Mouse (Mus musculus): ENCODE measurements around the gene Rab4a. TPM values are rescaled to one million over a fixed set of nuclear protein-coding genes. Genes with fewer than 3 reads are reported as not detected.

Rab4a gene
- polyA plus RNA-seq, 1 experiment from 2014 or later, result 32.1 TPM

- H3K36me3 ChIP-seq (ENCODE audit: insufficient read depth, low read length), result no peaks in the 10 kb centered on the region
- 42% methylated on average over 4 of the region's 4 CpGs for WGBS
- no peak overlapping the region for H3K9ac ChIP-seq (replicated peaks; ENCODE audit: low read depth)
- no peak overlapping the region for H3K27ac ChIP-seq (ENCODE audit: low read length)
- peaks cover 8% of the 10 kb centered on the region; the same call in 1 of the 2 replicates for H3K4me1 ChIP-seq (ENCODE audit: insufficient read depth, low read depth, low read length)
- no peak for TF ChIP-seq EP300 (IDR thresholded peaks at IDR 0.05)
- TF ChIP-seq CTCF (IDR thresholded peaks at IDR 0.05), result no peak
- no peaks in the 10 kb centered on the region for H3K27me3 ChIP-seq (replicated peaks; ENCODE audit: insufficient read depth, low read length)
- H3K9me3 ChIP-seq (ENCODE audit: low read length), result no peaks in the 10 kb centered on the region
- no peak overlapping the region for H3K4me3 ChIP-seq (ENCODE audit: low read depth, low read length)
- DNase-seq (ENCODE audit: low spot score), result no peak
- H3K4me2 ChIP-seq (replicated peaks; ENCODE audit: low read depth, low read length), result no peak overlapping the region
- no peak for ATAC-seq
Measured at GRCm38 (mm10) chr8:123761883-123762270, 43.9 kb upstream of the Rab4a start.

GRCm38 (mm10) chr8:123763355-123763754, 42.4 kb upstream of the Rab4a start:
- ATAC-seq (peak; percentile 78), DNase-seq (ENCODE audit: low spot score) (peak; percentile 96)
- peaks cover 8% of the 10 kb centered on the region; the same call in 1 of the 2 replicates for H3K4me1 ChIP-seq (ENCODE audit: insufficient read depth, low read depth, low read length)
- 16% methylated on average over 7 of the region's 7 CpGs for WGBS
- TF ChIP-seq EP300 (IDR thresholded peaks at IDR 0.05) (peak; percentile 74), CTCF (IDR thresholded peaks at IDR 0.05) (no peak)
- peak overlapping the region; percentile 47 for H3K27ac ChIP-seq (ENCODE audit: low read length)
- no peak overlapping the region for H3K4me2 ChIP-seq (replicated peaks; ENCODE audit: low read depth, low read length)
- H3K9ac ChIP-seq (replicated peaks; ENCODE audit: low read depth), result no peak overlapping the region
- no peaks in the 10 kb centered on the region for H3K9me3 ChIP-seq (ENCODE audit: low read length)
- H3K4me3 ChIP-seq (ENCODE audit: low read depth, low read length), result no peak overlapping the region
- H3K27me3 ChIP-seq (replicated peaks; ENCODE audit: insufficient read depth, low read length), result no peaks in the 10 kb centered on the region
- H3K36me3 ChIP-seq (ENCODE audit: insufficient read depth, low read length), result no peaks in the 10 kb centered on the region

- TF ChIP-seq EP300 (IDR thresholded peaks at IDR 0.05), result no peak
- TF ChIP-seq CTCF (IDR thresholded peaks at IDR 0.05), result peak; percentile 51
- Histone ChIP-seq H3K4me3 (ENCODE audit: low read depth, low read length) (no peak overlapping the region), H3K9ac (replicated peaks; ENCODE audit: low read depth) (no peak overlapping the region), H3K27me3 (replicated peaks; ENCODE audit: insufficient read depth, low read length) (no peaks in the 10 kb centered on the region), H3K4me1 (ENCODE audit: insufficient read depth, low read depth, low read length) (peaks cover 8% of the 10 kb centered on the region; the same call in 1 of the 2 replicates), H3K36me3 (ENCODE audit: insufficient read depth, low read length) (no peaks in the 10 kb centered on the region), H3K9me3 (ENCODE audit: low read length) (no peaks in the 10 kb centered on the region), H3K27ac (ENCODE audit: low read length) (no peak overlapping the region), H3K4me2 (replicated peaks; ENCODE audit: low read depth, low read length) (no peak overlapping the region)
- 39% methylated on average over 4 of the region's 4 CpGs for WGBS
- ATAC-seq (no peak), DNase-seq (ENCODE audit: low spot score) (no peak)
Measured at GRCm38 (mm10) chr8:123764671-123765070, 41.1 kb upstream of the Rab4a start.

GRCm38 (mm10) chr8:123766516-123766915, 39.3 kb upstream of the Rab4a start:
- 86% methylated on average over 4 of the region's 4 CpGs for WGBS
- no peak for ATAC-seq

GRCm38 (mm10) chr8:123767874-123768273, 37.9 kb upstream of the Rab4a start:
- Histone ChIP-seq H3K9me3 (ENCODE audit: low read length) (no peaks in the 10 kb centered on the region), H3K9ac (replicated peaks; ENCODE audit: low read depth) (no peak overlapping the region), H3K27me3 (replicated peaks; ENCODE audit: insufficient read depth, low read length) (no peaks in the 10 kb centered on the region), H3K27ac (ENCODE audit: low read length) (no peak overlapping the region), H3K4me2 (replicated peaks; ENCODE audit: low read depth, low read length) (no peak overlapping the region), H3K36me3 (ENCODE audit: insufficient read depth, low read length) (no peaks in the 10 kb centered on the region), H3K4me1 (ENCODE audit: insufficient read depth, low read depth, low read length) (peaks cover 4% of the 10 kb centered on the region; the same call in 1 of the 2 replicates), H3K4me3 (ENCODE audit: low read depth, low read length) (no peak overlapping the region)
- DNase-seq (ENCODE audit: low spot score), result no peak
- 77% methylated on average over 8 of the region's 8 CpGs for WGBS
- no peak for ATAC-seq
- no peak for TF ChIP-seq CTCF (IDR thresholded peaks at IDR 0.05)
- TF ChIP-seq EP300 (IDR thresholded peaks at IDR 0.05), result no peak

More at GRCm38 (mm10) chr8:123766516-123766915, 39.3 kb upstream of the Rab4a start:
- no peak for TF ChIP-seq EP300 (IDR thresholded peaks at IDR 0.05)
- no peak for TF ChIP-seq CTCF (IDR thresholded peaks at IDR 0.05)
- Histone ChIP-seq H3K27ac (ENCODE audit: low read length) (no peak overlapping the region), H3K36me3 (ENCODE audit: insufficient read depth, low read length) (no peaks in the 10 kb centered on the region), H3K4me2 (replicated peaks; ENCODE audit: low read depth, low read length) (no peak overlapping the region), H3K4me1 (ENCODE audit: insufficient read depth, low read depth, low read length) (peaks cover 5% of the 10 kb centered on the region; the same call in 1 of the 2 replicates), H3K9me3 (ENCODE audit: low read length) (no peaks in the 10 kb centered on the region), H3K27me3 (replicated peaks; ENCODE audit: insufficient read depth, low read length) (no peaks in the 10 kb centered on the region), H3K4me3 (ENCODE audit: low read depth, low read length) (no peak overlapping the region), H3K9ac (replicated peaks; ENCODE audit: low read depth) (no peak overlapping the region)
- DNase-seq (ENCODE audit: low spot score), result no peak

GRCm38 (mm10) chr8:123768492-123769356, 37.1 kb upstream of the Rab4a start:
- ATAC-seq (no peak; the same call in 1 of the 2 replicates), DNase-seq (ENCODE audit: low spot score) (peak; percentile 71)
- H3K4me2 ChIP-seq (replicated peaks; ENCODE audit: low read depth, low read length), result no peak overlapping the region
- WGBS, result 58% methylated on average over 16 of the region's 16 CpGs
- no peak overlapping the region for H3K9ac ChIP-seq (replicated peaks; ENCODE audit: low read depth)
- no peaks in the 10 kb centered on the region for H3K27me3 ChIP-seq (replicated peaks; ENCODE audit: insufficient read depth, low read length)
- no peak overlapping the region for H3K4me3 ChIP-seq (ENCODE audit: low read depth, low read length)
- H3K36me3 ChIP-seq (ENCODE audit: insufficient read depth, low read length), result no peaks in the 10 kb centered on the region
- TF ChIP-seq CTCF (IDR thresholded peaks at IDR 0.05) (peak; percentile 88), EP300 (IDR thresholded peaks at IDR 0.05) (no peak)
- peaks cover 4% of the 10 kb centered on the region; the same call in 1 of the 2 replicates for H3K4me1 ChIP-seq (ENCODE audit: insufficient read depth, low read depth, low read length)
- H3K27ac ChIP-seq (ENCODE audit: low read length), result no peak overlapping the region
- H3K9me3 ChIP-seq (ENCODE audit: low read length), result no peaks in the 10 kb centered on the region

Measured in lung, postnatal 0 days (tissue).